Mouse (Mus musculus) fat pad, adult 2 months (tissue): Measurements from ENCODE around the gene Sema5a.
A peak's percentile ranks its signal among the peaks of the same experiment; 100 is the strongest.

ENCODE experiments used
- DNase-seq: peaks from one replicate; pipeline ENCODE4 v3.0.0-alpha.2; 2011; ENCODE audit warnings: low read depth, low spot score; ENCODE audit errors: extremely low read depth

Gene Sema5a

DNA sequence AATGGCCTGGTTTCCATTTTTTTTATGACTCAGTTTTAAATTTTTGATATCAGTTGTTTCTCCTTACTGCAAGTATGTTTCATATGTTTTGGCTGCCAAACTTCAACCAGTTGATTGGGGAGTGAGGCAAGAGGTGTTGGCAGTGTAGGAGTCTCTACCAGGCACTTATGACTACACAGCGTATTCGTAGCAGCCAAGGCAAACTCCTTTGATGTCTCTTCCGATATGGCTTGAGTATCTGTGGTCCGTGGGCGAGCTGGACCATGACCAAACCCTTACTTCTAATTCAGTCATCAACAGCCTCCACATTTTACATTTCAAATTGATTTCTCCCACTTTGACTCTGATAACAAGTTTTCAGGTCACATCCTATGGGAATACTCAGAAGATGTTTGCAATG, 52.7 kb downstream of the Sema5a start:
- DNase-seq = peak; percentile 21

DNA sequence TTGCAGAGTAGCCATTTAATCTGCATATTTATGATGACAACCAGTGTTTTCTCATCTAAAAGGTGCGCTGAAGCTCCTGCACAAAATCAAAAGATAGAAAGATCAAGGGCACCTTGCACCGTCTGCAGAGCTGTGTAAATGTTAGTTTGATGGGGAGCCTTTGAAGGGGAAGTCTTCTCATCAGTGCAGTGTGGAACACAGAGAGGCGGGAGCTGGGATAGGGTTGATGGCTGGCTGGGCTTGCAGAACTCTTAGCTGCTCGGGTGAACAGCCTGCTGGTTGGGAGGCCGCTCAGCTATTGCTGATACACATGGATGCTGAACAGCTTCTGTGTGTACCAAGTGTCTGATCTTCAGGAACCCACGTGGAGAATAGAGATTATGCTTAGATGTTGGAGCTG, 53.9 kb downstream of the Sema5a start:
- no peak for DNase-seq

DNA sequence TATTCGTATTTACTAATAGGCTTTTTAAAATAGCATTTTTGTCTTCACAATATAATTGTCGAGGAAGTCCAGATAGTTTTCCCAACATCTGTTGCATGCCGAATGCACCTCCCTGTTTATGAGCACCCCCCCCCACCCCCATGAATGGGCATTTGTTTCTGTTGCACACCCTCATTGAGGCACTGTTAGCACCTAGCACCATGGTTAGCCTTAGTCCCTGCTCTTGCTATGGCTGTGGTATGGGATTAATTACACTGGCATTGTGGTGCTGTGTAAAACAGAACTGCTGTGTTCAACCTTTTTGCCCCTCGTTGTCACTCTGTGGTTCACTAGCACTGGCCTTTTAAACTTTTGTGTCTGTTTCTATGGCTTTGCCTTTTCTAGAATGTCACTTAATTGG, 56.4 kb downstream of the Sema5a start:
- DNase-seq = no peak

DNA sequence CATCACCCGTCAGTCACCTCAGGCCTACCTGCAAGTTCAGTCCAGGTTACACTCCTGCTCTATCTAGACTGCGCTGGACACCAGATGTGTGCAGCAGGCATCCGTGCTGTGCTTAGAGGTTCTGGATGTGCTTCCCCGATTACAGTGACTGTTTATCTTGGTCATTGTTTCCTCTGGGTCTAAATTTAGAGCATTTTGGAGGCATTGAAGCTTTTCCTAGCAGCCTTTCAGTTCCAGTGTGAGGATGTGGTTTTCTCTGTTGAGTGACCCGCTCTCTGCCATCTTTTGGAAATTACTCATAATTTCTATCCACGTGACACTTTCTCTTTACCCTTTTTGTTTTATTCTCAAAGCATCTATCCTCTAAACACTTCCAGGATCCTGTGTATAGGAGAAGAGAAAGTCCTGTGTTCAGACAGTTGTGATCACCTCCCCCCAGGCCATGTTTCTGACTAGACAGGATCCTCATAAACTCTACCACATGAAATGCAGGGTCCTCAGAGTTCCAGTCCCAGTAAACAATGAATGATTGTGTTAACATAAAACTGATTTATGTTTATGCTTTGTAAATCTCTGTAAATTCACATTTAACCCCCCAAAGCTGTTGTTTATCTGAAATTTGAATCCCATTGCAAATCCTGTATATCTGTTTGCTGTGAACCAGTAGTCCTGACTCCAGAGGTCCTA, 62.1 kb downstream of the Sema5a start:
- DNase-seq = no peak

DNA sequence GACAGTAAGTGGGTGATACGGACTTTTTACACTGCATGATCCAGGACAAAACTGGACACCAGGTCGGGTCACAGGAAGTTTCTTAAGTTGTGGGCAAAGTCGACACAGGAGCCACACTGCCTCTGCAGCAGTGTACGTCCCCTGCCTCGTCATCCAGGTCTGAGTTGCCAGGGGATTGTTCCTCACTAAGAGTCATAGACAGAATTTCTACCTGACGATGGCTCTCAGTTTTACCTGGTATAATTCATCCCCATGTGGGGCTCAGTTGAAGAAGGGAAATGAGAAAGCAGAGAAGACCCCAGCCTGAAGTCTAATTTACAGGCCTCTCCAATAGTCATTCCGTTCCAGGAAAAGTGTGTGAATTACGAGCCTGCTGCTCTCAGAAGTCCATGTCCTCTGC, 66.2 kb downstream of the Sema5a start:
- no peak for DNase-seq

- DNase-seq = no peak
Observed at GRCm38 (mm10) chr15:32311287-32311686, 66.7 kb downstream of the Sema5a start.

GRCm38 (mm10) chr15:32317074-32317473, 72.5 kb downstream of the Sema5a start:
- peak; percentile 37 for DNase-seq

DNA sequence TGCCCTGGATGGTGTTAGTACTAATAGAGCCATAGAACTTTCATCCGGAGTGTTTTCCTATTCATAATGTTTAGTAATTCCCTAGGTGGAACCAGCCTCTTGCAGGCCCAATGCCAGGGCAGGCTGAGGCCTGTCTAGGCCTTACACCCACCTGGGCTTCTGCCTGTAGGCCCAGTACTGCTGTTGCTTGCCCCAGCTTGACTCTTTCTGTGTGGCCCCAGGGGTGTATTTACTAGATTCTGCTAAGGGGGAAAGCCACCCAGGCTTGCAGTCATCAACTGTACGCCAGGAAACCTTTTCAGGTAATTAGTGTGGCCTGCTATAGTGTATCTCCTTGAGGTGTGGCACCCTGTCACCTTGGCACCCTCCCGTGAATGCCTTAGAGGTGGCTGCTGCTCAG, 76.1 kb downstream of the Sema5a start:
- peak; percentile 88 for DNase-seq

DNA sequence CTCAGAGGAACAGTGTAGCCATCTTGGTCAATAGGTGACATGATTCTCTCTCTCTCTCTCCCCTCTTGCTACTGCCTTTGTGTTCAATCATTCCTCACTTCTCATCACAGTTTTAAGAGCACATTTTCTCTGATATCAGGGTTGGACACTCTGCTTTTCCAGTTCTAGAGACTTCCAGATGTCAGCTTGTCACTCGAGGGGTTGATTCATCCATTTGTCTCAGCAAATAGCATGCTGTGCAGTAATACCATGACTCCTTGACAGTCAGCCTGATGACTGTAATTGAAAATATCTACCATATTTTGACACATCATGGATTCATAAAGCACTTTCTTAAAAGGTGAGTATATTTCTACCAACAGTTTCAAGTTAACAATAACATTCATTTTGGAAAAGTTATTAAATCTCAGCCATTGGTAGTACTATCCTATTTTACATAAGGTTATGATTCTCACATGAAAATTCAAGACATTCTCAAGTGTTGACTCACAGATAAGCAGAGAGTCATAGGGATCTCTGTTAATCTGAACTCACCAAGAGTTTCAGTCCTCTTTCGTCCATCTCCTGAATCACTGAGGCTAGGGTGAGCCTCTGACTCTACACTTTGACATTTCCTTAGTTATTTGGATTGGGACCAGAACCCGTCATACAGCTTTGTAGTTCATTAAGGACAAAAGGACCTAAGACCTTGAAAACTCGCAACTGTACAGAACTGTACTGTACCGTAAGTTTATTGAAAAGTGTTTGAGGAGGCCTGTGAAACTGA, 78.0 kb downstream of the Sema5a start:
- no peak for DNase-seq

DNA sequence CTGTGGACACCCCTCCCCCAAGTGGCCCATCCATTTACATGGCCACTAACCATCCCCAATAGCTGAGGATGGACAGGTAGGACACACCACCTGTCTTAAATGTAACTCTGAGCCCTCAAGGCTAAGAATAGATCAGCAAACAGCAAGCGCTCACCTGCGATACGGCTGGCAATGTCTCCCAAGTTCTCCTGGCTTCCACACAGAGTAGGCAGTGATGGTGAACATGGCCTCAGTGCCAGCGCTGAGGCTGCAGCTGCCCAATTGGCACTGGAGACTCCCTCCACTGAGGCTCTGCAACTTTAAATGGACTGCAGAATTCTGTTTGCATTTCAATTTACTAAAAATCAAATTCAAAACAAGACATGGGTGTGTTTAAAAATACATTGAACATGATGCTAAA, 78.6 kb downstream of the Sema5a start:
- no peak for DNase-seq

- no peak for DNase-seq
Observed at GRCm38 (mm10) chr15:32324105-32324504, 79.5 kb downstream of the Sema5a start.

- no peak for DNase-seq
Observed at GRCm38 (mm10) chr15:32328370-32329004, 83.9 kb downstream of the Sema5a start.

DNA sequence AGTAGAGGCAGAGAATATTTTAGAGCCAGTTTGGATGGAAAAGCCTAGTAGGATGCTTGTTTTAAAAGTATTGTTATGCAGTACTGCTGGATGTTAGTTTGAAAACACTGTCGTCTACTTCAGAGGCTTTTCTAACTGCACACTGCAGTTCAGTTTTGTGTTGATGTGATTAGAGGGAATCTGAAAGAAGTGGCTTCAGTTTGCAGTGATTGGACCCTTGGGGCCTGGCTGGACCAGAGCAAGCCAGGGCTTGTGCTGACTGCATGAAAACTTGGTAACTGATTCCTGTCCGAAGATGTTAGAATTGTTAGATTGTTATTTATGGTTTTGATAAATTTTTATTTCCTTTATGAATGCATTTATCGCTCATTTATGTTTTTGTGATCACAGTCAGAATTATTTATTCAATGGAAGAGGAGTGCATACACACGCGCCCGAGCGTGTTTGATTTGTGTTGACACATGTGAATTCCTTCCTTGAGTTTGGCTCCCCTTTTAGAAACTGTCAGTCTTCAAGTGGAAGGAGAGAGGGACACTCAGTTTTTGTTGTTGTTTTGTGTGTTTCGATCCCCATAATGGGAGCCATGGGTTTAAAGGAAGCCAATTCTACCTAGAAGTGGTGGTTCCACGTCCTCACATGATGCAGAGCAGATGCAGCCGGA, 85.2 kb downstream of the Sema5a start:
- no peak for DNase-seq

DNA sequence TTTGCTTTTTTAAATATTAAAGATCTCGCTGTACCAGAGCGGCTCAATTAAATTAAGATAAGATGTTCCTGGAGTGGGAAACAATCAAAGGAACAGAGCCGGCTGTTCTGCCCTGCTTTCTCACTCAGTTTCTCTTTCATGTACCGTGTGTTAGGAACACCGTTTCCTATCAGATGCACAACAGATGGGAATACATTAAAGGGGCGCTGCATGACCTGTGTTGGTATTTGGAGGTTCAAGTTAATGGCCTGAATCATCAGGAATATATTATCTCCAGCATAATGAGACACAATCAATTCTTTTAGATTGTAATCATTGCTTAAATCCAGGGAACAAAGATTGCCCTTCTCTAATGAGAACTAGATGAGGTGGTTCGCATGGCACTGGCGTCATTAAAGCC, 85.8 kb downstream of the Sema5a start:
- DNase-seq = no peak

DNA sequence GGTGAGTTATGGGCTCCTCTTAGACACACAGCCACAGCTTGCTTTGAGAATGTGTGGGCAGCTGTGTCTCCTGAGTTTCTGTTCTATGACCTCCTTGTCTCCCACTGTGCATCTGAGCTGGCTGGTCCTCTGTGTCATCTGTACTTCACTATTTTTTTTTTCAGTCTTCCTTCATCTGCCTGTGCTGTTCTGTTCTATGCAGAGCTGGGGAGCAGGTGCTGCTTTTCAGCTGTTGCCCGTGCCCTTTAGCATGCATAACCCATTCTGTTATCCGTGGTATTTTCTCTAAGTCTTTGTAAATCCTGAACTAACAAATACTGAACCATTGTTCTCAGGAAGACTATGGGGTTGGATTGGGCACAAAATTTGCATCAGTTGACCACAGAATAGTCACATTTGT, 86.4 kb downstream of the Sema5a start:
- no peak for DNase-seq

DNA sequence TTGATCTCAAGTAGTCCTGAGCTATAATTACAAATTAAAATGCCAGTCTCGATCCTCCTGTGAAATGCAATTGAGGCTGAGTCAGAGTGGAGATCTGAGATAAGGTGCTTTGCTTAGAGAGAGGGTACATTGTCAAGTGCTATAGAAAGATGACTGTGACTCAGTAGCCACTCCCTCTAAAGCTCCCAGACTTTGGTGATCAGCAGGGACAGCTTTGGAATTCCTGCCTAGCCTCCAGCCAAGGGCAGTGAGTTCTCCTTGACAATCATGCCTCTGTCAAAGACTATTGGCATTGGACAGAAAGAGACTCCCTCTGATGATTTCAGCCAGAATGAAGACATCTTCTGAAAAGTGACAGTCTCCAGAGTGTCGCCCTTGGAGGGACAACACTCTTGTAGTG, 88.8 kb downstream of the Sema5a start:
- no peak for DNase-seq

- no peak for DNase-seq
Observed at GRCm38 (mm10) chr15:32337810-32338209, 93.2 kb downstream of the Sema5a start.

GRCm38 (mm10) chr15:32338721-32339290, 94.2 kb downstream of the Sema5a start:
- no peak for DNase-seq

DNA sequence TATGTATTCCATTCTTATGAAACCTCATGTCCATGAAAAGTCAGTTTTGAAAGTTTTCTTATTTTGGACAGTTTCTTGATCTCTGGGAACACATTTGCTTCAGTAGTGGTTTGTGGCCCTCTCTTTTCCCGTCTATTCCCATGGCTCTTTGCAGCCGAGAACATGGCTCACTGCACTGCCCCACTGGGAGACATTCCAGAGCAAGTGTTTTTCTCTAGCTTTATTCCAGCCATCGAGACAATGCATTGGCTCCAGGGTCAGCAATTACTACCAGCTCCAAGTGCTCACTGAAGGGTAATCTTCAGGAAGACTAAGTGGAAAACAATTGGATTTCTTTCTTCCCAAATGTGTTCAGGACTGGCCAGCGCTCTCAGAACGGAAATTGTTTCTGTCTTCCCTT, 94.8 kb downstream of the Sema5a start:
- DNase-seq = no peak

DNA sequence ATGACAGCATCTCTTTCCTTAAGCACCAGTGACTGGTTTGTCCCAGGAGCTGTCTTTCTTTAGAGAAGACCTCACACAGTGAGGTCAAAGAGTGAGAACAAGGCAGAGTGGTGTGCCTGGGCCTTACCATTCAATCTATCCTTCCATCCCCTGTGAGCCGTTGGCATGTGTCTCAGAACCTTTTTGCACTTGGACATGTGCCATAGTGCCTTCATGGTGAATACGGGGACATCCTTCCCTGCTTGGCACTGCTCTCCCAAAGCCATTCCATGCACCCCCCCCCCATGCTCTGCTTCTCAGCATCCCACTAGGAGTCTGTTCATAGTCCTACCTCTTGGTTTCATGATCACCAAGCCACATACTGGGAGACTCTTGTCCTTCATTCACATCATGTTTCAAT, 96.8 kb downstream of the Sema5a start:
- DNase-seq = no peak

GRCm38 (mm10) chr15:32343544-32343943, 98.9 kb downstream of the Sema5a start:
- DNase-seq = no peak
